Mouse (Mus musculus) cerebellum, adult 2 months (tissue): ENCODE data around the gene Rfx6. TPM values are rescaled to one million over a fixed set of nuclear protein-coding genes. Genes with fewer than 3 reads are reported as not detected.

Source experiments
- DNase-seq, 2 experiments: peaks; one replicate each; pipeline ENCODE4 v3.0.0; 2021
- H3K27ac ChIP-seq: fragments of 200-500 bp; 2 replicates; pipeline ENCODE4 v1.5.1; 2012; ENCODE audit warnings: low read length, control low read depth, inconsistent platforms; ENCODE audit not compliant: insufficient read depth
- H3K27me3 ChIP-seq: fragments of 200-500 bp; 2 replicates; pipeline ENCODE4 v1.6.1; 2012; ENCODE audit warnings: inconsistent platforms, mild to moderate bottlenecking, low read length, moderate library complexity; ENCODE audit not compliant: control insufficient read depth, insufficient read depth
- H3K4me1 ChIP-seq: fragments of 200-500 bp; 2 replicates; pipeline ENCODE4 v1.6.1; 2011; ENCODE audit warnings: low read length; ENCODE audit not compliant: control insufficient read depth, insufficient read depth
- H3K4me3 ChIP-seq: fragments of 200-500 bp; replicated peaks from 2 replicates; pipeline ENCODE3; 2011; ENCODE audit warnings: mild to moderate bottlenecking, low read depth, low read length, control low read depth; ENCODE audit not compliant: insufficient read depth
- CTCF ChIP-seq: fragments of 200-500 bp; IDR thresholded peaks from 2 replicates; pipeline ENCODE4 v1.5.1; 2011; ENCODE audit warnings: low read depth, mild to moderate bottlenecking, control low read depth, low read length, moderate library complexity, borderline replicate concordance; ENCODE audit not compliant: insufficient read depth
- POLR2A ChIP-seq: fragments of 200-500 bp; IDR thresholded peaks from 2 replicates; pipeline ENCODE4 v1.6.1; 2011; ENCODE audit warnings: low read length, control low read depth, borderline replicate concordance; ENCODE audit not compliant: insufficient read depth
- WGBS: fragments of 180-500 bp; shearing (Covaris S2); methylation state at CpG from one replicate; pipeline ENCODE4 v1.1.7; 2018; 5-methylcytosine and 5-hydroxymethylcytosine counted together
- polyA plus RNA-seq: library from polyadenylated mRNA; depleted of rRNA; stranded (reverse); fragments of >200 nt; gene quantifications from 2 replicates; pipeline ENCODE4 v1.2.3, GENCODE M21; 2012; rRNA removed

The Rfx6 gene
- polyA plus RNA-seq = not detected in 2 replicates

GRCm38 (mm10) chr10:51677548-51678250, at the start of gene Rfx6:
Gene Rfx6, plus strand, starts transcription at chr10:51677756.
- Histone ChIP-seq H3K4me1 (peaks cover 3% of the 10 kb centered on the region; the same call in 1 of the 2 replicates), H3K27me3 (peaks cover 1% of the 10 kb centered on the region; the same call in 1 of the 2 replicates), H3K4me3 (peak within 1 kb of the TSS; percentile 40), H3K27ac (no peak within 1 kb of the TSS)
- TF ChIP-seq POLR2A (no peak), CTCF (no peak)
- under 1% methylated on average over 38 of the region's 38 CpGs for WGBS
- DNase-seq = peak; percentile 11 to 19

GRCm38 (mm10) chr10:51631411-51632136, 46.0 kb upstream of the Rfx6 start, which contains the start of gene Gprc6a:
Gene Gprc6a, minus strand, starts transcription at chr10:51631461.
- no peak for TF ChIP-seq CTCF
- TF ChIP-seq POLR2A = no peak
- Histone ChIP-seq H3K27ac (no peak within 1 kb of the TSS), H3K27me3 (no peaks in the 10 kb centered on the region), H3K4me3 (no peak within 1 kb of the TSS), H3K4me1 (no peaks in the 10 kb centered on the region)
- 20% methylated on average over 8 of the region's 8 CpGs for WGBS
- DNase-seq = no peak

DNA sequence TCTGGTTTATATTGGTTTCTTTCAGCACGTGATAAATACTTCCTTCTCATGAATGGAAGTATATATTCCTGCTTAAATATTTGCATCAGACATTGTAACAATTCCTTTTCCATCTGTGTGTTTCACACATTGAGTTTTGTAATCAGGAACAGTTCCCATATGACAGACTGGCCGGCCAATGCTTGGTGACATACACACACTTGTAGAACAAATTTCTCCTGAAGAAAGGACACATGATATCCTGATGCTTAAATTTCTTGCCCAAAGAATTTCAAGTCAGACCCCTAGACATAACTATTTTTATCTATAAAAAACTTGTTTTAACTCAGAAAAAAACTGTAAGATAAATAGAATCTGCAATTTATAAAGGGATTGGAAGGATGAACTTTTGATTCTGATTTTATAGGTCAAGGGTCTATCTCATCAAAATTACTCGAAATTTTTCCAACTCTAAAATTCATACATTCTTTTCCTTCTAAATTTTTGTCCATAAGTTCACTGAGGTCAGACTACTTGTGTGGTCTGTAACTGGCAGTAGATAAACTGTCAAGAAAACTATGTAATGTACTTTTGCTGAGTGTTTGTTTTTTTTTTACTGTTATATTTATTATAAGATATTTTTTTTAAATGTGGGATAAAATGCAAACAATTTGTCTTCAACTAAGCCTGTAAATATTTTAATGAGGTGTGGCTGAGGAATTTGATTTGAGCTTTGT, 27.9 kb upstream of the Rfx6 start:
- H3K4me1 ChIP-seq = no peaks in the 10 kb centered on the region
- H3K27ac ChIP-seq = no peak overlapping the region
- 69% methylated on average over 3 of the region's 3 CpGs for WGBS
- no peak overlapping the region for H3K4me3 ChIP-seq
- no peaks in the 10 kb centered on the region for H3K27me3 ChIP-seq
- TF ChIP-seq POLR2A = no peak
- DNase-seq = no peak

- no peak for DNase-seq
- TF ChIP-seq CTCF = no peak
- TF ChIP-seq POLR2A = no peak
- Histone ChIP-seq H3K4me1 (no peaks in the 10 kb centered on the region), H3K27ac (no peak overlapping the region), H3K4me3 (no peak overlapping the region), H3K27me3 (no peaks in the 10 kb centered on the region)
- 69% methylated on average over 1 of the region's 1 CpGs for WGBS
Observed at GRCm38 (mm10) chr10:51657324-51657723, 20.2 kb upstream of the Rfx6 start.

GRCm38 (mm10) chr10:51669334-51669733, 8.2 kb upstream of the Rfx6 start:
- no peak overlapping the region for H3K27ac ChIP-seq
- no peaks in the 10 kb centered on the region for H3K4me1 ChIP-seq
- TF ChIP-seq CTCF (no peak), POLR2A (no peak)
- H3K27me3 ChIP-seq = no peaks in the 10 kb centered on the region
- no peak overlapping the region for H3K4me3 ChIP-seq
- no peak for DNase-seq

GRCm38 (mm10) chr10:51671583-51671982, 6.0 kb upstream of the Rfx6 start:
- DNase-seq = no peak
- H3K27ac ChIP-seq = no peak overlapping the region
- H3K4me1 ChIP-seq = no peaks in the 10 kb centered on the region
- WGBS = 72% methylated on average over 4 of the region's 4 CpGs
- H3K27me3 ChIP-seq = no peaks in the 10 kb centered on the region; the same call in 1 of the 2 replicates
- H3K4me3 ChIP-seq = no peak overlapping the region
- no peak for TF ChIP-seq POLR2A
- no peak for TF ChIP-seq CTCF

DNA sequence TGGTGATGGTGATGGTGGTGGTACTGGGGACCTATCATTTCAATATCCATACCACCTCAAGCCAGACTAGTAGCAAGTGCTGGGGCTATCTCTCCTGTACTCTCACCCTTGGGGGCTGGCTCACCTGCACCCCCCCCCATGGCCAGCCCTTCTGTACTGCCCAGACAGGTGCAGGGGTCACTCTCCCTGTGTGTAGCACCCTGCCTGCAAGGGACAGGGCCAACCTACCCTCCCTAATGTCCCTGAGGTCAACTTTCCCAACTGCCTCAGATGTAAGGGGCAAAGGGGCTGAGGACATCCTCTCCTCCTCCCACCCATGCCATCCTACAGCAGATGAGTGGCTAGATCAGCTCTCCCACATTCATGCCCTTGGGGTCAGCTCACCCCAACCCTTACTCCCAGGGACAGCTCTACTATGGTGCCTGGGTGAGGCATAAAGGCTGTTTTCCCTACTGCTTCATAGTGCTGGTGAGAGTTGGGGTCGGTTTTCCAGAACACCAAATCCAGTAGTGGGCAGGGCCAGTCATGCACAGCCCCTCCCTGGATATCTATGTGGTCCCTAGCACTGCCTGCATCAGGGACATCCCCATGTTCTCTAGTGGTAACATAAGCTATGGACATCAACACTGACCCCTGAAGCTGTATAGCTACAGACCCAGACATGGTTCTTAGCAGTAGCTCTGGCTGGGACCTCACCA, 5.3 kb upstream of the Rfx6 start:
- Histone ChIP-seq H3K4me1 (no peaks in the 10 kb centered on the region), H3K4me3 (no peak overlapping the region), H3K27me3 (no peaks in the 10 kb centered on the region; the same call in 1 of the 2 replicates), H3K27ac (no peak overlapping the region)
- no peak for TF ChIP-seq CTCF
- TF ChIP-seq POLR2A = no peak
- DNase-seq = no peak
- WGBS = 31% methylated on average over 1 of the region's 1 CpGs
